Mouse (Mus musculus): ENCODE results near the gene Ccdc163. TPM values are rescaled to one million over a fixed set of nuclear protein-coding genes. Genes with fewer than 3 reads are reported as not detected.

The Ccdc163 gene
- polyA plus RNA-seq, 1 experiment from 2014 or later: 34.1 TPM

GRCm38 (mm10) chr4:116689309-116689876, 18.9 kb upstream of the Ccdc163 start:
- H3K27me3 ChIP-seq (ENCODE audit: control insufficient read depth, insufficient read depth, low read length): no peaks in the 10 kb centered on the region
- WGBS: 96% methylated on average over 4 of the region's 4 CpGs
- H3K4me3 ChIP-seq (ENCODE audit: low read depth, low read length): no peak overlapping the region
- H3K9me3 ChIP-seq (ENCODE audit: control insufficient read depth, low read length): no peaks in the 10 kb centered on the region
- H3K9ac ChIP-seq (ENCODE audit: low read depth, low read length): no peak overlapping the region
- H3K27ac ChIP-seq (ENCODE audit: low read depth, low read length): no peak overlapping the region
- no peak for DNase-seq (ENCODE audit: low spot score)
- H3K36me3 ChIP-seq (ENCODE audit: control insufficient read depth, insufficient read depth, low read length): peaks cover 8% of the 10 kb centered on the region; the same call in 1 of the 2 replicates
- H3K4me2 ChIP-seq (replicated peaks; ENCODE audit: low read depth, low read length): no peak overlapping the region
- ATAC-seq (ENCODE audit: low FRiP score): no peak
- no peaks in the 10 kb centered on the region; the same call in 1 of the 2 replicates for H3K4me1 ChIP-seq (replicated peaks; ENCODE audit: control insufficient read depth, insufficient read depth, low read length)

DNA sequence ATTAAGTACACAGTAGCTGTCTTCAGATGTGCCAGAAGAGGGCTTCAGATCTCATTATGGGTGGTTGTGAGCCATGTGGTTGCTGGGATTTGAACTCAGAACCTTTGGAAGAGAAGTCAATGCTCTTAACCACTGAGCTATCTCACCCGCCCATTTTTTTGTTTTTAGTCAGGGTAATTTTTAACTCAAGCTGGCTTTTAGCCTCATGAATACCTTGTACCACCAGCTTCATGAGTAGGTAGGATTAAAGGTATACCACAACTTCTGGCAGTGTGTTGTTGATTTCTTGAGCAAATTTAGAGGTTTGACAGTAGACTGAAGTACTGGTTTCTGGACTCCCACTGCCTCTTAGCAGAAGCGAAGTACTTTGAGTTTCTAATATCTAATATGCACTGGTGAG, 16.2 kb upstream of the Ccdc163 start:
- Histone ChIP-seq H3K9me3 (ENCODE audit: control insufficient read depth, low read length) (no peaks in the 10 kb centered on the region), H3K27ac (ENCODE audit: low read depth, low read length) (no peak overlapping the region), H3K4me3 (ENCODE audit: low read depth, low read length) (no peak overlapping the region), H3K4me2 (replicated peaks; ENCODE audit: low read depth, low read length) (no peak overlapping the region), H3K9ac (ENCODE audit: low read depth, low read length) (no peak overlapping the region), H3K27me3 (ENCODE audit: control insufficient read depth, insufficient read depth, low read length) (no peaks in the 10 kb centered on the region), H3K36me3 (ENCODE audit: control insufficient read depth, insufficient read depth, low read length) (peaks cover 10% of the 10 kb centered on the region; the same call in 1 of the 2 replicates), H3K4me1 (replicated peaks; ENCODE audit: control insufficient read depth, insufficient read depth, low read length) (no peaks in the 10 kb centered on the region)
- DNase-seq (ENCODE audit: low spot score): no peak
- WGBS: 96% methylated on average over 2 of the region's 2 CpGs
- ATAC-seq (ENCODE audit: low FRiP score): no peak

- 86% methylated on average over 2 of the region's 2 CpGs for WGBS
- no peak for DNase-seq (ENCODE audit: low spot score)
- Histone ChIP-seq H3K36me3 (ENCODE audit: control insufficient read depth, insufficient read depth, low read length) (peaks cover 7% of the 10 kb centered on the region; the same call in 1 of the 2 replicates), H3K9me3 (ENCODE audit: control insufficient read depth, low read length) (no peaks in the 10 kb centered on the region), H3K27me3 (ENCODE audit: control insufficient read depth, insufficient read depth, low read length) (no peaks in the 10 kb centered on the region), H3K4me2 (replicated peaks; ENCODE audit: low read depth, low read length) (no peak overlapping the region), H3K4me3 (ENCODE audit: low read depth, low read length) (no peak overlapping the region), H3K9ac (ENCODE audit: low read depth, low read length) (no peak overlapping the region), H3K4me1 (replicated peaks; ENCODE audit: control insufficient read depth, insufficient read depth, low read length) (no peaks in the 10 kb centered on the region), H3K27ac (ENCODE audit: low read depth, low read length) (no peak overlapping the region)
- no peak for ATAC-seq (ENCODE audit: low FRiP score)
These were observed 14.5 kb upstream of the Ccdc163 start for GRCm38 (mm10) chr4:116693785-116694184.

DNA sequence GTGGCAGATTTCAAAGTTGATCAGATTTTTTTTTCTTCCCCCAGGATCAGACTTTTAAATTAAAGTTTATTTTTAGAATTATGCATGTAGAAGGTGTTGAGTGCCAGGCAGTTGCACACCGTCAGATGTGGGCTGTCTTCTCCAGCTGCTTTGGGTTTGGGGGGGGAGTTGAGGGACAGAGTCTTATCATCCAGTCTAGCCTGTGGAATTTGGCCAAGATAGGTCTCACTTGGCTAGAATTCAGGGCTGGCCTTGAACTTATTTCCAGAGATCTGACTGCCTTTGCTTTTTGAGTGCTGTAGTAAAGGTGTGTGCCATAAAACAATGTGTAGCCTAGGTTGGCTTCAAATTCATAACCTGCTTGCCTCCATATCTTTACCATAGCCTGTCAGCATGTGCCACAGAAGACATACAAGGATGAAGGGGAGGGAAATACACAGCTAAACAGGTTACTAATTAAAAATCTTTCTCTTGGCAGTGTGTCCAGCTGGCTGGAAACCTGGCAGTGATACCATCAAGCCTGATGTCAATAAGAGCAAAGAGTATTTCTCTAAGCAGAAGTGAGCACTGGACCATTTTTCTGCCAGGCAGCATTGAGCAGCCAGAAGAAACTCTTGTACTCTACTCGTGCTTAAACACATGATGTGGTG, 9.5 kb upstream of the Ccdc163 start:
- H3K27me3 ChIP-seq (ENCODE audit: control insufficient read depth, insufficient read depth, low read length): no peaks in the 10 kb centered on the region
- H3K4me1 ChIP-seq (replicated peaks; ENCODE audit: control insufficient read depth, insufficient read depth, low read length): no peaks in the 10 kb centered on the region
- H3K4me2 ChIP-seq (replicated peaks; ENCODE audit: low read depth, low read length): no peak overlapping the region
- ATAC-seq (ENCODE audit: low FRiP score): no peak
- H3K36me3 ChIP-seq (ENCODE audit: control insufficient read depth, insufficient read depth, low read length): 0 out of 2 replicates have a peak, but pooled peaks cover 2% of the 10 kb centered on the region
- 90% methylated on average over 2 of the region's 2 CpGs for WGBS
- no peak overlapping the region for H3K27ac ChIP-seq (ENCODE audit: low read depth, low read length)
- H3K9ac ChIP-seq (ENCODE audit: low read depth, low read length): no peak overlapping the region
- H3K4me3 ChIP-seq (ENCODE audit: low read depth, low read length): no peak overlapping the region
- no peak for DNase-seq (ENCODE audit: low spot score)
- H3K9me3 ChIP-seq (ENCODE audit: control insufficient read depth, low read length): no peaks in the 10 kb centered on the region

DNA sequence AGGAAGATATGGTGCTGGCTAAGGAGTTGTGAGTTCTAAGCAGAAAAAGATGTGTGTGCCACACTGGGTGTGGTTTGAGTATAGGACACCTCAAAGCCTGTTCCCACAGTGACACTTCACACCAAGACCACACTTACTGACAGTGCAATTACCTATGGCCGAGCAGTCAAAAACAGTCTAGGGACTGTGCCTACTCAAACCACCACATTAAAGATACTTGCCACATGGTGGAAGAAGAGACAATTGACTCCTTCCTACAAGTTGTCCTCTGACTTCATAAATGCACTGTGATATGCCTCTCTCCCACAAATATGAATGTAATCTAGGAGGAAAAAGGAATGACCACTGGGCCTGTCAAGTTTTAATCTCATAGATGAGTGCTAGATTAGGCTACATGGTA, 7.3 kb upstream of the Ccdc163 start:
- H3K4me1 ChIP-seq (replicated peaks; ENCODE audit: control insufficient read depth, insufficient read depth, low read length): no peaks in the 10 kb centered on the region
- H3K4me3 ChIP-seq (ENCODE audit: low read depth, low read length): no peak overlapping the region
- H3K4me2 ChIP-seq (replicated peaks; ENCODE audit: low read depth, low read length): no peak overlapping the region
- no peak overlapping the region for H3K27ac ChIP-seq (ENCODE audit: low read depth, low read length)
- ATAC-seq (ENCODE audit: low FRiP score) (no peak), DNase-seq (ENCODE audit: low spot score) (no peak)
- WGBS: 95% methylated on average over 1 of the region's 1 CpGs
- no peaks in the 10 kb centered on the region for H3K36me3 ChIP-seq (ENCODE audit: control insufficient read depth, insufficient read depth, low read length)
- H3K27me3 ChIP-seq (ENCODE audit: control insufficient read depth, insufficient read depth, low read length): no peaks in the 10 kb centered on the region
- H3K9ac ChIP-seq (ENCODE audit: low read depth, low read length): no peak overlapping the region
- no peaks in the 10 kb centered on the region for H3K9me3 ChIP-seq (ENCODE audit: control insufficient read depth, low read length)

DNA sequence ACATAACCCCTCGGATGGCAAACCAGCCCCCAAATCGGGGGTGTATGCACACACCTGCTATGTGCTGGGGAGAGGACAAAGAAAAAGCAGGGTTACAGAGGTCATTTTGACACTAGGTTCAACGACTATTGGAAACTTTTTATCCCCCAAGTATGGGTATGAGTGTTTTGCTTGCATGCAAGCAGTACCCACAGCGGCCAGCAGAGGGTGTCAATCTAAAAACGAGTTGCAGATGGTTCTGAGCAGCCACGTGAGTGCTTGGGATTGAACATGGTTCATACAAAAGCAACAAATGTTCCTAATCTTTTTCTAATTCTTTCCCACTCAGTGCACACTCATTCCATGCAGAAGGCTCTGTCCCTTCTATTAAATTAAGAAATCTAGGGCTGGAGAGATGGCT, 4.5 kb upstream of the Ccdc163 start:
- Histone ChIP-seq H3K4me3 (ENCODE audit: low read depth, low read length) (no peak overlapping the region), H3K9ac (ENCODE audit: low read depth, low read length) (no peak overlapping the region), H3K4me2 (replicated peaks; ENCODE audit: low read depth, low read length) (no peak overlapping the region), H3K4me1 (replicated peaks; ENCODE audit: control insufficient read depth, insufficient read depth, low read length) (no peaks in the 10 kb centered on the region; the same call in 1 of the 2 replicates), H3K27ac (ENCODE audit: low read depth, low read length) (no peak overlapping the region), H3K36me3 (ENCODE audit: control insufficient read depth, insufficient read depth, low read length) (no peaks in the 10 kb centered on the region), H3K9me3 (ENCODE audit: control insufficient read depth, low read length) (no peaks in the 10 kb centered on the region), H3K27me3 (ENCODE audit: control insufficient read depth, insufficient read depth, low read length) (no peaks in the 10 kb centered on the region)
- WGBS: 38% methylated on average over 6 of the region's 6 CpGs
- ATAC-seq (ENCODE audit: low FRiP score) (no peak), DNase-seq (ENCODE audit: low spot score) (peak; percentile 82)

GRCm38 (mm10) chr4:116707666-116708065, 643 bp upstream of the Ccdc163 start:
- H3K4me1 ChIP-seq (replicated peaks; ENCODE audit: control insufficient read depth, insufficient read depth, low read length): peaks cover 2% of the 10 kb centered on the region; the same call in 1 of the 2 replicates
- peak overlapping the region; percentile 74 for H3K4me2 ChIP-seq (replicated peaks; ENCODE audit: low read depth, low read length)
- 0 out of 2 replicates have a peak overlapping the region, but pooled peaks have one; percentile 17 for H3K27ac ChIP-seq (ENCODE audit: low read depth, low read length)
- no peaks in the 10 kb centered on the region for H3K36me3 ChIP-seq (ENCODE audit: control insufficient read depth, insufficient read depth, low read length)
- H3K27me3 ChIP-seq (ENCODE audit: control insufficient read depth, insufficient read depth, low read length): no peaks in the 10 kb centered on the region
- whole genome bisulfite sequencing: 23% methylated on average over 9 of the region's 9 CpGs
- ATAC-seq (ENCODE audit: low FRiP score) (peak; percentile 4; the same call in 1 of the 2 replicates), DNase-seq (ENCODE audit: low spot score) (no peak)
- H3K4me3 ChIP-seq (ENCODE audit: low read depth, low read length): peak overlapping the region; percentile 59
- no peaks in the 10 kb centered on the region for H3K9me3 ChIP-seq (ENCODE audit: control insufficient read depth, low read length)
- peak overlapping the region; percentile 70 for H3K9ac ChIP-seq (ENCODE audit: low read depth, low read length)

DNA sequence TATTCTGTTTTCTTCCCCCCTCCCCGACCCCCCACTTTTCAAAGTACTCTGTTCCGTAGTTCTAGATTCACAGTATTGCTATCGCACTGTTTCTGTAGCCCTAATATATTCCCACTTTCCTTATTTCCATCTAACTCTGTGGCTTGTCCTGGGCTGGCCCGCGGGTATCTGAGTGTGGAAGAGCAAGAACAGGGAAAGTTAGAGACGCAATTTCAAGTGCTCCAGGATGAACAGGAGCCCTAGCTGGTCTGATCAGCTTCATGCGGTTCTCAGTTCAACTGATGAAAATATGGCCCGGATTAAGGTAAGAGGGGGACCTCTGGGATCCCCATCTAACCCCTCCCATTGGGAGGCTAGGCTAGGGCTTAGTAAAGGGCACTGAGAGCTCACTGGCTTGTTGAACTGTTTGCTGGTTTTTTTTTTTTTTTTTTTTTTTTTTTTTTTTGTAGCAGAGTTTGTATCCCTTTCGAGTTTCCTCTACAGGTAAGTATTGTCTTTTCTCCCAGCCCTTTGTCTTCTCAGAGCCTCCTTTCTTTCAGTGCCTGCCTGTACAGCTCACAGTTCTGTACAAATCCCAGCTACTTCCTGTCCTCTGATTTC, 582 bp downstream of the Ccdc163 start:
- no peaks in the 10 kb centered on the region for H3K36me3 ChIP-seq (ENCODE audit: control insufficient read depth, insufficient read depth, low read length)
- peak overlapping the region; percentile 59 for H3K4me3 ChIP-seq (ENCODE audit: low read depth, low read length)
- H3K27ac ChIP-seq (ENCODE audit: low read depth, low read length): no peak overlapping the region
- no peaks in the 10 kb centered on the region for H3K9me3 ChIP-seq (ENCODE audit: control insufficient read depth, low read length)
- ATAC-seq (ENCODE audit: low FRiP score): peak; percentile 33
- H3K27me3 ChIP-seq (ENCODE audit: control insufficient read depth, insufficient read depth, low read length): no peaks in the 10 kb centered on the region
- H3K9ac ChIP-seq (ENCODE audit: low read depth, low read length): peak overlapping the region; percentile 51
- no peak for DNase-seq (ENCODE audit: low spot score)
- H3K4me2 ChIP-seq (replicated peaks; ENCODE audit: low read depth, low read length): peak overlapping the region; percentile 72
- 10% methylated on average over 9 of the region's 9 CpGs for WGBS
- H3K4me1 ChIP-seq (replicated peaks; ENCODE audit: control insufficient read depth, insufficient read depth, low read length): peaks cover 2% of the 10 kb centered on the region; the same call in 1 of the 2 replicates

All from hindbrain, embryonic 11.5 days (tissue).